Mouse (Mus musculus): ENCODE data around the gene Efcab1.

DNA sequence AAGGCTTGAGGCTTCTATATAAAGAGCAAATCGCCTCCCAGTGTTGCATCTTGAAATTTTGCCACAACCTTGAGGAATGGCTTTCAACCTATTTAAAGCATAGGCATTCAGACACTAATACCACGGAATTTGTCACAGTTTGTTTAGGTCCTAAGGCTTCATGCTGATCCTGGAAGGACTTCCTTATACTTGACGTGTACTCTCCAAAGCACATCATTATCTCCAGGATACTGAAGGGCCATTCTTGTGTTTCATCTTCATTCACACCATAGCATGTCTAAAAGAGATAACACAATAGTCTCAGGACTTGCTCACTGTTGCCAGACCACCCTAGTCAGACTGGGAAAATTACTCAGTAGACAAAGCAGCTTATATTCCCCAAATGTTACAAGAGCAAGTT, 13.9 kb upstream of the Efcab1 start:
- no peak for TF ChIP-seq CTCF (IDR thresholded peaks at IDR 0.05; ENCODE audit: borderline replicate concordance, insufficient read depth, low read length)
- no peak for TF ChIP-seq POLR2A (IDR thresholded peaks at IDR 0.05; ENCODE audit: low read depth, low read length)

All from embryonic fibroblast, embryonic 13.5 days (primary cell).